Mouse (Mus musculus): ENCODE results near the gene Slc13a3.
"Not testable (repeated sequence)": the region's sequence is repeated elsewhere in the genome, so short reads cannot be mapped to it uniquely, and the experiment has no call there.

Slc13a3 gene

DNA sequence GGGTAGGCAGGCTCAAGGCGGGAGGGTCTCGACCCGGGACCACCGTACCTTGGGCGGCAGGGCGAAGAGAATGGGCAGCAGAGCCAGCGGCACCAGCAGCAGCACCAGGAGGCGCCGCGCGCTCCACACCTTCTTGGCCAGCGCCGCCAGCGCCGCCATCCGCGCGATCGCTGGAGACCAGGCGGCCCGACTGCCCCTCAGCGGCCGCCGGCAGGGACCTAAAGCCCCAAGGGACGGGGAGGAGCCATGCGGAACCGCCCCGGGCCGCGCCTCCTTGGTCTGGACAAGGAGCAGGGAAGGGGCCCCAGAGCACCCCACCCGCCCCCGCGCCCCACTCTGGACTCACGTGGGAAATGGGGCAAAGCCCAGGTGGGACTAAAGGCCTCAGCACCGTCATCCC is at the start of gene Slc13a3:
Gene Slc13a3, minus strand, starts transcription at position 228 of the 400 bp plus-strand sequence.
- no peak for DNase-seq (ENCODE audit: low spot score in 2 of 2)

DNA sequence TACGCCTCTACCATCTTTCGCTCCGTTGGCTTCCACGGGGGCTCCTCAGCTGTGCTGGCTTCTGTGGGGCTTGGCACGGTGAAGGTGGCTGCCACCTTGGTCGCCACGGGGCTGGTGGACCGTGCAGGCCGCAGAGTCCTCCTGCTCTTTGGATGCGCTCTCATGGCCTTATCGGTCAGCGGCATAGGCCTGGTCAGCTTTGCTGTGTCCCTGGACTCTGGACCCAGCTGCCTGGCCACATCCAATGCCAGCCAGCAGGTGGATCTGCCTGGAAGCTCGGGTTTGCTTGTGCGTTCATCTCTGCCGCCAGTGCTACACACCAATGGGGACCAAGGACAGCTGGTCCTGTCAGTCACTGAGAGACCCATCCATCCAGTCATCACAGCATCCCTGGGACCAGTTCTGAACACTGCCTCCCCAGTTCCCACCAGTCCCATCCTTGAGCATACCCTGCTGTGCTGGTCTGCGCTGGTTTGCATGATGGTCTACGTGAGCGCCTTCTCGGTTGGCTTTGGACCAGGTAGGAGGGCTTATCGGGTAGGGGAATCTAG is 42.2 kb upstream of the Slc13a3 start:
- DNase-seq (ENCODE audit: low spot score in 2 of 2) = no peak

DNA sequence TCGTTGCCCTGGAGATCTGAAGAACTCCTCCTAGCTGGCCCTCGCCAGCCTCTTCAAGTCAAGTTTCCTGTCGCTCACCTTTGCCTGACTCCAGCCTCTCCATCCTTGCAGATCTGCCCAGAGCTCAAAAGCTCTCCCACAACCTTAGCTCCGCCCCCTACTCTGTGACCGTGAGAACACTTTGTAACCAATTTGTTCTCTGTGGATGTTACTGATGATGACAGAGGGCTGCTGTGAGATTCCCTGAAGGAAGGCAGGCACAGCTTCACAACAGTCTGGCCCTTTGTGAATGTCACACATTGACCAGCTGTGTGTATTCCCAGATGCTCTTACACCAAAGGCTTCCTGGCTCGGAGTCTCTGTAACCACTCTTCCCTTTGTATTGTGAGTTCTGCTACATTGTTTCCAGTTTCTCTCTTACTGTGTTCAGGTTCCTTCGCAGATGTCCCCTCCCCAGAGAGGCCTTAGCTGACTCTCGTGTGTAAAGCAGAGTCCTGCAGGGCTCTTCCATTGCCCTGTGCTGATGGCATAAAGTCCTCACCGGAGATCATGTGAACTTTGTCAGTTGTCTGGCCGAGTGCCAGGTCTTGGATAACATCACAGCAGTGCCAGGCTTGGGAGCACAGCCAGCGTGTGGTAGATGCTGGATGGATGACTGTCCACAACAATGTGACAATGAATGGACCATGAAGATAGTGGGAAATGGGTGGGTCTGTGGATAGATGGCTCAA is 40.0 kb upstream of the Slc13a3 start:
- no peak for DNase-seq (ENCODE audit: low spot score in 2 of 2)

DNA sequence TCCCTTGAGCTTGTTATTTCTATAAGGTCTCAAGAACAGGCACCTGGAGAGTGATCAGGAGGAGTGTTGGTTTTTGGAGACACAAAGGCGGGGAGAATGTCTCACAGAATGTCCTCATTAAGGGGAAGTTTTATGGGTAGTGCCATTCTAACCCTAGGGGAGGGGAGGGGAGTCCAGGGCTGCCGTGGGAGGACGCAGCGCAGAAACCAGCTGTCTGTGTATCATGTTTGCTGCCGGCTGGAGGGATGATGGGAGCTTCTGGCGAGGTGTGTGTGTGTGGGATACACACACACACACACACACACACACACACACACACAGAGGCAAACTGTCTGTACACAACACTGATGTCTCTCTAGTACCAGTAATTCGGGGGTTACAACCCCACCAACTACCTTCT is 39.4 kb upstream of the Slc13a3 start:
- no peak for DNase-seq (ENCODE audit: low spot score in 2 of 2)

DNA sequence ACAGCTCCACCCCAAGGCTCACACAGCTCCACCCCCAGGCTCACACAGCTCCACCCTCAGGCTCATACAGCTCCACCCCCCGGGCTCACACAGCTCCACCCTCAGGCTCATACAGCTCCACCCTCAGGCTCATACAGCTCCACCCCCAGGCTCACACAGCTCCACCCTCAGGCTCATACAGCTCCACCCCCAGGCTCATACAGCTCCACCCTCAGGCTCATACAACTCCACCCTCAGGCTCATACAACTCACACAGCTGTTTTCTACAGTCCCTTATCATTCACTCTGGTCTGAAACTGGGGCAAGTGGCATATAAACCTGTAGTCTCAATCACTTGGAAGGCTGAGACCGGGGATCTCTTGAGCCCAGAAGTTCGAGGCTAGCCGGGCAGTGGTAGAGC is 38.5 kb upstream of the Slc13a3 start:
- not testable (repeated sequence) for DNase-seq (ENCODE audit: low spot score in 2 of 2)

DNA sequence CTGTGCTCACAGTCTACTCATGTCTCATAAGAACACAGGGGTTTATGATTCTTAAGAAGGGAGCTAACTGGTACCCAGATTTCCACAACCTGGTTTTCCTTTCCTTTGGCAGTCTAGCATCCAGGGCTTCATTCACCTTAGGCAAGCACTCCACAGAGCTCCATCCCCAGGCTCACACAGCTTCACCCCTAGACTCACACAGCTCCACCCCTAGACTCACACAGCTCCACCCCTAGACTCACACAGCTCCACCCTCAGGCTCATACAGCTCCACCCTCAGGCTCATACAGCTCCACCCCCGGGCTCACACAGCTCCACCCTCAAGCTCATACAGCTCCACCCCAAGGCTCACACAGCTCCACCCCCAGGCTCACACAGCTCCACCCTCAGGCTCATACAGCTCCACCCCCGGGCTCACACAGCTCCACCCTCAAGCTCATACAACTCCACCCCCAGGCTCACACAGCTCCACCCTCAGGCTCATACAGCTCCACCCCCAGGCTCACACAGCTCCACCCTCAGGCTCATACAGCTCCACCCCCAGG is 38.0 kb upstream of the Slc13a3 start:
- not testable (repeated sequence) for DNase-seq (ENCODE audit: low spot score in 2 of 2)

DNA sequence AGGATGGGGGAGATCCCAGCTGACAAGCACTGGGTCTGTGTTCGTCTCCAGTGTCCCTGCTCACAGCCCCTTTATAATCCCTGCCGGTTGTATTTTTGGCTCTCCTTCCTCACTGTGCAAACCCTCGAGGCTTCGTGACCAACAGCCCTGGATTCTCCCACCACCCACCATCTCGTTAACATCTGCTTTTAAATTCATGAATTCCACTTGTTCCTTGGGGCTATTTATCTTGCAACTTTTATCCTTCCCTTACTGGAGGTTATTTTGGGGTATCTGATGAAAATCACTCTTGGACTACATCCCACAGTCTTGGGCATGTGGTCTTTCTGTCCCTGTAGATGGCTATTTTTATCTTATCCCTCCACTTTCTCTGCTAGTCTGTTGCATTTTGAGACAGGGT is 37.4 kb upstream of the Slc13a3 start:
- no peak for DNase-seq (ENCODE audit: low spot score in 2 of 2)

DNA sequence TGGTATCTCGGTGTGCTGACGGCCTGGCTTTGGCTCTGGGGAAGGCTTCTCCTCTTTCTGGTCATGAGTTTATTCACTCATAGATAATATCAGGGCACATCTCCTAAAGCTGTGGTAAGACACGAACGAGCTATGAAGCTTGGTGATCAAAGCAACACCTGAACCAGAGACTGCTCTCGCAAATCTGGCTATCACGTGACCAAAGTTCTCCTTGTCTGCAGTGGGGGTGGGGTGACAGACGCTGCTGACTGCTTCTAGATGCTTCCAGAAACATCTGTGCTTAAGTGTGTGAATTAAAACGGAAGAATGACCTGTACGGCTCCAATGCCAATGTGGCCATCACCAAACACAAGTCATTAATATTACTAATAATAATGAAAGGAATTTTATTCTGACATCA is 36.7 kb upstream of the Slc13a3 start:
- DNase-seq (ENCODE audit: low spot score in 2 of 2) = no peak

DNA sequence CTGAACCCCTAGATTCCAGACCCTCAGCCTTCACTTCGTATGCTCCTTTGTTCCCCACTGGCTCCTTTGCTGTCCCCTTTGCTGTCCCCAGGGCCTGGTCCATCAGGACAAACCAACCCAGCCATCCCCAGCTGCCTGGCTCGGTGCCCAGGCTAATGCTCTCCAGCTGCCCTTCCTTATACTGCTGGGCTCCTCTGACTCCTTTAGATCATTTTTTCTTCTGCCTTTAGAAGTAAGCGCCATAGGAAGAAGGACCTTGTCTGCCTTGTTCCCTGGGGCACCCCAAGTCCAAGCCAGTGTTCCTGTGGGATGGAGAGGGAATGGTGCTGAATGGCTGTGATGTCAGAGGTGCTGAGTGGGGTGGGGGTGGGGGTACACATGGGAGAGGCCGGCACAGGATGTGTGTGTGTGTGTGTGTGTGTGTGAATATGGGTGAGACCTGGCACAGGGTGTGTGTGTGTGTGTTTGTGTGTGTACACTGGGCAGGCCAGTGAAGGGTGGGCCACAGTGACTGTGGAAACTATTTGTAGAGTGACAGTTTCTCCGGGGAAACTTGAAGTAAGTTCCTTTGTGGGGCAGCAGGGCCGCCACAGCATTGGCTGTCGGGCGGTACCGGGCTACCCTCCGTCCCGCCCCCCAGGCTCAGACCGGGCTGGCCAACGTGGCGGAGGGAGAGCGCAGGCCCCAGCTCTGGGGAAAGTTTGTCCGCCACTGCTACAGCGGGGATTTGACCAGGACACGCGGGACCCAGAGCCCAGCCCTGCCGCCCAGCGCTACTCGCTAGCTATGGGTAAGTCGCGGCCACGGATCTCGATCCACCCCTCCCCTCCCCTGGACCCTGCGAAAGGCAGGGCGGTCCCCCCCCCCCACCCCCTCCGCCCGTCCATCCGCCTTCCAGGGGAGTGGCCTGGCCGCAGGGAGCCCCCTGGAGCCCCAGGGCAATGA is 30.5 kb upstream of the Slc13a3 start, which contains the start of gene Slc2a10:
Gene Slc2a10, plus strand, starts transcription at position 529 of the 945 bp plus-strand sequence.
- DNase-seq (ENCODE audit: low spot score in 2 of 2) = peak in 1 of 2 experiments; percentile 8

DNA sequence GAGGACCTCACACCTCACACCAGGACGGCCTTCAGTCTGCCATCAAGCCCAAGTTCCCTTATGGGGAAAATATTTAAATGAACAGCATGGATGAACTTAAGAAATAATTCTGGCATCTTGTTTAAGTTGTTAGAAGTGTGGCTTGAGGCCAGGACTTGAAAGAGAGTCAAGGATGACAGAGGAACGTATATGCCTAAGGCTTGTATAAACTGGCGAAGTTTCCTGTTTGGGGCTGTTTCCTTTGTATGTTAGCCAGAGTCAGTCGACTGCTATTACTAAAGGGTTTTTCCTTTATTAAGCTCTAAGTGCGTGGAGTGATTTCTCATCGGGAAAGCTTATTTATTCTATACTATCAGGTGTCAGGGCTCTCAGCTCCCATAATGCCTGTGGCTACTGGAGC is 25.8 kb upstream of the Slc13a3 start:
- no peak for DNase-seq (ENCODE audit: low spot score in 2 of 2)

DNA sequence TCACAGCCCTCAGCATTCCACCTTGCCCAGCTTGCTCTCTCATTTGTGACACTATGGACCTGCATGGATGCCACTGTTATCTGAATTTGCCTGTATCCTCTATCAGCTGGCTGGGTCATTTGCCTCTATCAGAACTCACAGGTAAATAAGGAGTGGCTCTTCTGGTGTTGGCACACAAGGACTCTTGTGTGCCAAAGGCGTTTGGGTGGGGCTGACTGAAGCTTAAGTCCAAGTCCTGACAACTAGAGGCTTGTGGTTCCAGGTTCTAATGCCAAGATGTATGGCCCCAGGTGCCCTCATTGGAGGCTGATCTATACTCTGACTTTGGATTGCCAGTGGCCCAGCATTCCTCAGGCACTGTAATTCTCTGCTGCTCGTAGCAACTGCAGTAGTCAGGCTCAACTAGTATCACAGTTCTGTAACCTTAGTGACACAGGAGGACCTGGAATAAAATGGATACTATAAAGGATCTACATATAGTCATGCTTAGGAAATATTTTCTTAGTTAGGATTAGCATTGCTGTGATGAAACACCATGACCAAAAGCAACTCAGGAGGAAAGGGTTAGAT is 24.8 kb upstream of the Slc13a3 start:
- no peak for DNase-seq (ENCODE audit: low spot score in 2 of 2)

DNA sequence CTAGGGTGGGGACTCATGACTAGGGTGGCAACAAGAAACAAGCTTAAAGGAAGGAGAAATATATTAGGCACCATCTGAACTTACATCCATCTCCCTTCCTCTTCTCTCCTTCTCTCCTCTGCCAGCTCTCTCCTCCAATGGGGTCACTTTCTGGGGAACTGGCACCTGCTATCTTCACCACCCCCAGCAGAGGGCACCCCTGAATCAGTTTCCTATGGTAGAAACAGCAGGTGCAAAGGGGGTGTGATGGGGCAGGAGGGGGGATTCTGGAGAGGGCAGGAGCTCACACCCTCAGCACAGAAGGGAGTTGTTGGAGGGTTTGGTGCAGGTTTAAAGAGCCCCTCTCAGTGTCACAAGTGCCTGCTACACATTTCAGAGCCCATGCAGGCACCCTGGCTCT is 23.2 kb upstream of the Slc13a3 start:
- peak; percentile 50 to 62 for DNase-seq (ENCODE audit: low spot score in 2 of 2)

DNA sequence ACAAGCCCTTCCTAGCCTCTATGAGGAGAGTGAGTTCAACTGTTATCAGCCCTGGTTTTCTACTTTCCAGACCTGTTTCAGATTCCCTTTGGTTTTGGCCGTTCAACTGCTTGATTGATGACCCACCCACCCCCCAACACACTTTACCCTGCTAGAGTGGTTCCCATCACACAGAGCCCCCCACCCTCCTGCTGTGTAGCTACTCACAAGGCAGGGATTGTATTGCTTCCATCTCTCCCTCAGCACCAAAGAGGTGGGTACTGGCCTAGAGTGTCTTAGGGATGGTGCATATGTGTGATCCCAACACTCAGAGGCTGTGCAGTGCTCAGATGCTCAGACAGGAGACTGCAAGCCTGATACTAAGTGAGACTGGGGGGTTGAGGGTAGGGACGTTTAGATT is 21.5 kb upstream of the Slc13a3 start:
- DNase-seq (ENCODE audit: low spot score in 2 of 2) = no peak

DNA sequence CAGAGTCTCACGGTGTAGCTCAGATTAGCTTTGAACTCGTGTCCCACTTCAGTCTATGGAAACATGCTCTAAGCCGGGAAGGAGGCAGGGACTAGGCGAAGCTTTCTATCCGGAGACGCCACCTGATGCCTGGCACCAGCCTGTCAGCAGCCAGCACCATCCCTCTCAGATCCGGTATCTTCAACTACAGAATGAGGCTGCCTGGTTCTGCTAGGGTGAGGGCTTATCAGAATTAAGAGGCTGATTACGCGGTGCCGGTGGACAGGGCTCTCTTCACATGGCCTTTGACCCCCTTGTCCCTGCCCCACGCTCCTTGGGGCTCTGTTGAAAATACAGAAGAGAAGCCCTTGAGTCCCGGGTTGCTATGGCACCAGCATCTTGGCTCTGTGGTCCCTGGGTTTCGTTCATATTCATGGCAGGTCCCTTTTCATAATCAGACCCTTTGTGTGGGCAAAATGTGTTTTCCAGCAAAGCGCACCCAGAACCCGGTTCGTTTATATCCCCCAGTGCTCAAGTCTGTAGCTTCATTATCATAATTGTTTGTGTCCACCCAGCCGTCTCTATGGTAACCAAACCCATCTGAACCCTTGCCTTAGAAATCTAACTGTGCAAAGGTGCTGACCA is 20.7 kb upstream of the Slc13a3 start:
- peak in 1 of 2 experiments; percentile 5 for DNase-seq (ENCODE audit: low spot score in 2 of 2)

DNA sequence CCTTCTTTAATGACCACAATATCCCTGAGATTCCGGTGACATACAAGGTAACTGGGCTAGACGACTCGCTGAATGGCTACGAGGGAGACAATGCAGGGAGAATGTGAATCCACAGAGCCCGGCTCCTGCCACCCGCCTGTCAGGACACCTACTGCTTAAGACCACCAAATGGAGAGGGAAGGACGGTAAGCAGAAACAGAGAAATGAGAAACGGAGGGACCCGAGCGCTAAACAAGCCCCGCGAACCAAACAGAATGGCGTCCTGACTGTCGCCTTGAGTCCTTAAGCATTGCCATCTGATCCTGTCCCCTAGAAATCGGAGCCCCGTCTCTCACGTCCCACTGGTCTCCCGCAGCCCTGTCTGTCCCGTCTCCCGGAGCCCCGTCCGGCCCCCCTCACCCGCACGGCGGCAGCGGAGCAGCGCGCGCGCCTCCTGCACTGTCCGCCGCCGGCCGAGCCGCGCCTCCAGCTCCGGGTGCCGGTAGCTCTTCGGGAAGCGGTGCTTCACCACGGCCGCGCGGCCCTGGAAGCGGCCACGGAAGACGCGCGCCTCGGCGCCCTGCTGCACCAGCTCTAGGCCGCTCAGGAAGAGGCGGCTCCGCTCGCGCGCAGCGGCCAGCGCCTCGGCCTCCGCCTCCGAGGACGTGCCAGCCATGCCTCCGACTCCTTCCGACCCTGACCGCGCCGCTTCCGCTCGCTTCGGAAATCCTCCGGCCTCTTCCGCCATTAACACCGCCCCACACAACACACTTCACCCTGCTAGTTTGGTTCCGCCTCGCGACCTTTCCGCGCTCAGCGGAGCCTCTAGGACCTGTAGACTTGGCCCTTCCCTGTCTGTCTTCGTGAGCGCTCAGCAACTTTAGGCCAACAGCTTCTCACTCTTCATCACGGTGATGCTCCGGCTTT is 19.9 kb upstream of the Slc13a3 start, which contains the start of gene Trp53rka:
Gene Trp53rka, minus strand, starts transcription at position 677 of the 906 bp plus-strand sequence.
- peak; percentile 76 to 77 for DNase-seq (ENCODE audit: low spot score in 2 of 2)

DNA sequence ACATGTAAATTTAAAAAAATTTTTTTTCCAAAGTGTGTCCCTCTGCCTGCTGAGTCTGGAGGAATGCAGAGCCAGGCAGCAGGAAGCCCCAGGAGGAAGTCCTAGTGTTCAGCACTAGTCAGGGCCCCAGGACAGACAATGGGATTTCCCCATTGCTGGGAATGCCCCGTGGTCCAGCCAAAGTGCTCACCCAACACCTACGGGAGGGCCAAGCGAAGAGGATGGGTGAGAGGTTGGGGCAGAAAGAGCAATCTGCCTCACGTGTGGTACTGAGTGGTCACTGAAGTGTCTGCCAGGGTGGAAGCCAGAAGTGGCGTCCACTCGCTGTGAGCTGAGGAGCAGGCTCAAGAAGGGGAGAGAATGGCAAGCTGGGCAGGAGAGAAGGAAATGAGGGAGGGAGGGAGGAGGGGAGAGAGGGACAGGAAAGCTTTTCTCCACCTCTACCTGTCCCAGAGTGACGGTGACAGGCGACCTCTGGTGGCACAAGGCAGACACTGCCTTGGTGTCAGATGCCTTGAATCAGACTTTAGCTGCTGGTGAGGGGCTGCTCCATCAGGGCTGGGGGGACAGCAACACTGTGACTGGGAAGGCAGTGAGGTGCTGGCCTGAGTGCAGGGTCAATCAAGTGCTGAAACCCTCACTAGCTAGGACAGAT is 14.0 kb upstream of the Slc13a3 start:
- DNase-seq (ENCODE audit: low spot score in 2 of 2) = peak in 1 of 2 experiments; percentile 38

DNA sequence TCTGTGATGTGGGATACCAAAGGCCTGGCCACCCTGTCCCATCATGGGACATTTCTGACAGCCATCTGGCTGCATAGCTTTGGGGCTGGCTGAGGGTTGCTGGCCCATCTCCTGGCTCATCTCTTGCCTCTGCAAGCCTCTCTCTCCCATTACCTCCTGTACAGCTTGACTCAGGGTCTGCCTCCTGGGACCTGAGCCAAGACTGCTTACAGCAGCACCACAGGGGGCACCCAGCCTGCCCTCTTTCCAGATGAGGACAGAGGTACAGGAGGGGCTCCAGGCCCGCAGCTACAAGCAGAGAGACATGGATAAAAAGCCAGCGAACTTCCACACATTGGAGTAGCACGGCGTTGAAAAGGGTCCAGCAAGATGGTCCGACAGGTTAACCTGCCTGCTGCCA is 13.4 kb upstream of the Slc13a3 start:
- no peak for DNase-seq (ENCODE audit: low spot score in 2 of 2)

DNA sequence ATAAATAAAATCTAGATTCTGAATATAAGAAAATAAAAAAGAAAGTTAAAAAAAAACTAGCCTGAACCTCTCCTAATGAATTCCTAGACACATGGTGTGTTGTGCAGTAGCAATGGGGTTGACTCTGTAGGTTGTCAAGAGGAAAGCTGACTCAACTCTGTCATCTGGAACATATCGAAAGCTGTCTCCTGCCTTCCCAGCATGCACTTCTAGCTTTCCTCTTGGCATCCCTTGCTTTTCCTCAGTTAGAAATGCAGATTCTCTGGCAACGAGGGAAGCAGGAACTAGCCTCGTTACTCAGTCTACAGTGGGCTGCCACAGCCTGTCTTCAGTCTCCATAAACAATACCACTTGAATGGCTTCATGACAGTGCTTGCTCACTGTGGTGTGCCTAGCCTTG is 12.8 kb upstream of the Slc13a3 start:
- DNase-seq (ENCODE audit: low spot score in 2 of 2) = no peak

DNA sequence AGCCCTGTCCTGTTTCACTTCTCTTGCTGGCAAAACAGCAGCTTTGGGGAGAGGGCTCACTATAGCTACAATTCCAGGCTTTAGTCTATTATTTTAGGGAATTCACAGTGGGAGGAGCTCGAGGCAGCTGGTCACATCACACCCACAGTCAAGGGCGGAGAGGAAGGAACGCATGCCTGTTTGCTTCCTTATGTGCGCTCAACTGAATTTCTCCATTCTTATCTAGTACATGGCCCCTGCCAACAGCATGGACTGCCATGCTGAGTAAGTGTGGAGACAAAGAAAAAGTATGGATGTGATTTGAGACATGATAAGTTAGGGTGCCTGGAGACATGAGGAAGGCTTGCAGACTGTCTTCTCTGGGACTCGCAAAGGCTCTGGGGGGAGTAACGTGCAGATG is 11.1 kb upstream of the Slc13a3 start:
- DNase-seq (ENCODE audit: low spot score in 2 of 2) = no peak

DNA sequence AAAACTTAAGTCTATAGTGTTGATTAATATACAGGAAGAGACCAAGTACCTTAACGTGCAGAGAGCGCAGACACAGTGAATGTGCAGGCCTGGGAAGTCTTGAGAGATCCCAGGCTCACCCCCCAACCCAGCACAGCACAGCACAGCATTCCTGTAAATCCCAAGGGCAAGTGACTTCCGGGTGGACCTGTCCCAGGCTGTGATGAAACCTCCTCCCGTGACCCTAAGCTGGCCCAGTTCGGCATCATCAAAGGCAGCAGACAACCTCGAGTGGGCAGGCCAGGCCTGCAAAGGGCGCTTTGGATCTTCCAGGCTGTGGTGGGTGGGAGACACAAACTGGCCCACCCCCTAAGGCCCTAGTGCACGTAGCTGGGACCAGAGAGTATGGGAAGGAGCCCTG is 9.0 kb upstream of the Slc13a3 start:
- DNase-seq (ENCODE audit: low spot score in 2 of 2) = no peak
